Comparison of ENCODE assay signal across 20 mouse cellular contexts in genomic region chr17:80813194-80813593, GRCm38 (mm10).
DNase-seq lines count a peak whose midpoint lies in the region; ATAC-seq and TF ChIP-seq lines count a peak whose summit lies in the region.
"Had no signal": no experiment of that assay in that cellular context is flagged by ENCODE, and none has a peak within 500 bp of the region (broad histone marks: within the 10 kb centered on the region; RNA-seq: fewer than 3 reads in every experiment).

No protein-coding gene starts in this region.

- TF ChIP-seq EP300 in heart, adult 2 months (IDR thresholded peaks at IDR 0.05; ENCODE audit: insufficient read depth, low read depth, low read length) = no peak
- no peak for TF ChIP-seq EP300 in stomach, postnatal 0 days (optimal IDR thresholded peaks at IDR 0.05)

- no peak overlapping the region for H3K27ac ChIP-seq in heart, adult 2 months
- no peak overlapping the region for H3K27ac ChIP-seq in kidney, embryonic 14.5 days (ENCODE audit: low read depth, low read length)
- no peak overlapping the region for H3K27ac ChIP-seq in layer of hippocampus, adult 2 months
- no peak overlapping the region for H3K27ac ChIP-seq in stomach, postnatal 0 days (replicated peaks)
- H3K27ac ChIP-seq: embryonic facial prominence, embryonic 15.5 days; forebrain, embryonic 10.5 days; heart, embryonic 15.5 days; hindbrain, embryonic 10.5 days had no signal

- peak; percentile 7; the same call in 1 of the 2 replicates for ATAC-seq in kidney, embryonic 14.5 days (ENCODE audit: low FRiP score, low TSS enrichment)
- ATAC-seq in stomach, postnatal 0 days (ENCODE audit: low FRiP score, low TSS enrichment) = no peak
- ATAC-seq: forebrain, embryonic 14.5 days had no signal

- no peak overlapping the region for H3K9ac ChIP-seq in heart, adult 2 months (ENCODE audit: low read depth, low read length)
- H3K9ac ChIP-seq in kidney, embryonic 14.5 days (ENCODE audit: low read depth, low read length) = no peak overlapping the region
- H3K9ac ChIP-seq in stomach, postnatal 0 days (ENCODE audit: low read length) = no peak overlapping the region
- H3K9ac ChIP-seq: embryonic facial prominence, embryonic 15.5 days; heart, embryonic 15.5 days had no signal

- TF ChIP-seq CTCF in heart, adult 2 months (IDR thresholded peaks at IDR 0.05) = peak; percentile 35
- peak; percentile 63 for TF ChIP-seq CTCF in layer of hippocampus, adult 2 months (conservative IDR thresholded peaks at IDR 0.05)
- TF ChIP-seq CTCF in stomach, postnatal 0 days (IDR thresholded peaks at IDR 0.05; ENCODE audit: low read depth) = peak; percentile 45

- H3K4me2 ChIP-seq in kidney, embryonic 14.5 days (replicated peaks; ENCODE audit: low read depth, low read length) = no peak overlapping the region
- H3K4me2 ChIP-seq in stomach, postnatal 0 days (replicated peaks; ENCODE audit: low read depth) = no peak overlapping the region
- H3K4me2 ChIP-seq: embryonic facial prominence, embryonic 15.5 days; heart, embryonic 11.5 days; heart, embryonic 15.5 days had no signal

- no peak for DNase-seq in heart, adult 2 months
- no peak for DNase-seq in heart, postnatal 10 days
- no peak for DNase-seq in kidney, postnatal 25 days
- DNase-seq in layer of hippocampus, adult 2 months (ENCODE audit: low spot score in 2 of 2) = no peak
- DNase-seq in layer of hippocampus, adult 8-10 months (ENCODE audit: low spot score in 2 of 2) = no peak
- DNase-seq in stomach, postnatal 0 days (ENCODE audit: low spot score) = no peak
- DNase-seq: adrenal gland, postnatal 10 days; cerebellum, adult 11 months; cerebellum, adult 8-10 months; cerebellum, postnatal 14 days; embryo, embryonic 11 days; heart, adult 18-20 months had no signal

- TF ChIP-seq POLR2A in heart, adult 2 months (IDR thresholded peaks at IDR 0.05; ENCODE audit: insufficient read depth, low read depth, low read length) = no peak

- no peaks in the 10 kb centered on the region for H3K79me2 ChIP-seq in heart, adult 2 months (replicated peaks; ENCODE audit: control insufficient read depth, insufficient read depth, low read length)

- H3K9me3 ChIP-seq in kidney, embryonic 14.5 days (ENCODE audit: control insufficient read depth, low read length) = no peaks in the 10 kb centered on the region
- H3K9me3 ChIP-seq in stomach, postnatal 0 days (ENCODE audit: control insufficient read depth, low read length) = no peaks in the 10 kb centered on the region
- H3K9me3 ChIP-seq: embryonic facial prominence, embryonic 15.5 days; forebrain, embryonic 10.5 days; heart, embryonic 15.5 days had no signal

- intact Hi-C loops in heart, adult 2 months (cut with DNase I) = loop anchor here (5.0 kb wide), 2 partner anchors 131 to 191 kb away; no protein-coding TSS in a partner anchor
- intact Hi-C loops in heart, postnatal 10 days (cut with DNase I) = no loop called here

- WGBS in heart, adult 2 months = 89% methylated on average over 10 of the region's 10 CpGs
- 34% methylated on average over 10 of the region's 10 CpGs for WGBS in kidney, embryonic 14.5 days
- 41% methylated on average over 10 of the region's 10 CpGs for WGBS in stomach, postnatal 0 days

- no peaks in the 10 kb centered on the region for H3K27me3 ChIP-seq in heart, adult 2 months (ENCODE audit: control insufficient read depth, insufficient read depth, low read length)
- H3K27me3 ChIP-seq in kidney, embryonic 14.5 days (ENCODE audit: control insufficient read depth, insufficient read depth, low read length) = no peaks in the 10 kb centered on the region
- no peaks in the 10 kb centered on the region for H3K27me3 ChIP-seq in stomach, postnatal 0 days (ENCODE audit: control insufficient read depth, insufficient read depth, low read length)
- H3K27me3 ChIP-seq: embryonic facial prominence, embryonic 15.5 days; heart, embryonic 15.5 days had no signal

- H3K4me3 ChIP-seq in heart, adult 2 months = no peak overlapping the region
- H3K4me3 ChIP-seq in kidney, embryonic 14.5 days (ENCODE audit: low read length) = no peak overlapping the region
- H3K4me3 ChIP-seq in layer of hippocampus, adult 2 months = no peak overlapping the region
- no peak overlapping the region for H3K4me3 ChIP-seq in stomach, postnatal 0 days (ENCODE audit: low read depth, low read length)
- H3K4me3 ChIP-seq: embryonic facial prominence, embryonic 15.5 days; erythroblast, embryonic 14.5 days; forebrain, embryonic 10.5 days; heart, embryonic 15.5 days; hindbrain, embryonic 10.5 days had no signal

- H3K36me3 ChIP-seq in heart, adult 2 months (ENCODE audit: control insufficient read depth, insufficient read depth, low read length) = no peaks in the 10 kb centered on the region
- H3K36me3 ChIP-seq in kidney, embryonic 14.5 days (ENCODE audit: control insufficient read depth, insufficient read depth, low read length) = no peaks in the 10 kb centered on the region
- H3K36me3 ChIP-seq in stomach, postnatal 0 days (ENCODE audit: control insufficient read depth, insufficient read depth, low read length) = no peaks in the 10 kb centered on the region
- H3K36me3 ChIP-seq: embryonic facial prominence, embryonic 15.5 days; forebrain, embryonic 10.5 days; heart, embryonic 15.5 days; hindbrain, embryonic 10.5 days had no signal

- H3K4me1 ChIP-seq in heart, adult 2 months (ENCODE audit: control insufficient read depth, insufficient read depth, low read length) = no peaks in the 10 kb centered on the region
- H3K4me1 ChIP-seq in kidney, embryonic 14.5 days (ENCODE audit: control insufficient read depth, insufficient read depth, low read length) = no peaks in the 10 kb centered on the region
- H3K4me1 ChIP-seq in stomach, postnatal 0 days (replicated peaks; ENCODE audit: control insufficient read depth, insufficient read depth) = no peaks in the 10 kb centered on the region; the same call in 1 of the 2 replicates
- H3K4me1 ChIP-seq: forebrain, embryonic 10.5 days had no signal
